Mouse (Mus musculus): ENCODE data around the gene Asl.
A peak's percentile ranks its signal among the peaks of the same experiment; 100 is the strongest.

The Asl gene

GRCm38 (mm10) chr5:130009784-130010183 lies 19.3 kb downstream of the Asl start:
- no peak for ATAC-seq (ENCODE audit: insufficient number of reproducible peaks, low FRiP score, low TSS enrichment)

GRCm38 (mm10) chr5:130008034-130008590 lies 20.9 kb downstream of the Asl start:
- ATAC-seq (ENCODE audit: insufficient number of reproducible peaks, low FRiP score, low TSS enrichment) = no peak

- no peak for ATAC-seq (ENCODE audit: insufficient number of reproducible peaks, low FRiP score, low TSS enrichment)
Measured at GRCm38 (mm10) chr5:130007344-130007743, 21.7 kb downstream of the Asl start.

- ATAC-seq (ENCODE audit: insufficient number of reproducible peaks, low FRiP score, low TSS enrichment) = no peak
Measured at GRCm38 (mm10) chr5:130003229-130003628, 25.8 kb downstream of the Asl start.

- peak; percentile 78; the same call in 1 of the 2 replicates for ATAC-seq (ENCODE audit: insufficient number of reproducible peaks, low FRiP score, low TSS enrichment)
Measured at GRCm38 (mm10) chr5:130002301-130003146, 26.5 kb downstream of the Asl start, which contains the start of gene Gusb. Gusb (minus strand) TSS chr5:130003049.

- no peak for ATAC-seq (ENCODE audit: insufficient number of reproducible peaks, low FRiP score, low TSS enrichment)
Measured at GRCm38 (mm10) chr5:130001356-130001987, 27.6 kb downstream of the Asl start.

- ATAC-seq (ENCODE audit: insufficient number of reproducible peaks, low FRiP score, low TSS enrichment) = no peak
Measured at GRCm38 (mm10) chr5:130000735-130001134, 28.3 kb downstream of the Asl start.

GRCm38 (mm10) chr5:129999097-129999496 lies 29.9 kb downstream of the Asl start:
- no peak for ATAC-seq (ENCODE audit: insufficient number of reproducible peaks, low FRiP score, low TSS enrichment)

- ATAC-seq (ENCODE audit: insufficient number of reproducible peaks, low FRiP score, low TSS enrichment) = no peak
Measured at GRCm38 (mm10) chr5:129997700-129998099, 31.3 kb downstream of the Asl start.

GRCm38 (mm10) chr5:129994989-129995388 lies 34.1 kb downstream of the Asl start:
- ATAC-seq (ENCODE audit: insufficient number of reproducible peaks, low FRiP score, low TSS enrichment) = no peak

GRCm38 (mm10) chr5:129993374-129993773 lies 35.7 kb downstream of the Asl start:
- no peak for ATAC-seq (ENCODE audit: insufficient number of reproducible peaks, low FRiP score, low TSS enrichment)

- no peak for ATAC-seq (ENCODE audit: insufficient number of reproducible peaks, low FRiP score, low TSS enrichment)
Measured at GRCm38 (mm10) chr5:129991898-129992297, 37.1 kb downstream of the Asl start.

GRCm38 (mm10) chr5:129989376-129989775 lies 39.7 kb downstream of the Asl start:
- no peak for ATAC-seq (ENCODE audit: insufficient number of reproducible peaks, low FRiP score, low TSS enrichment)

GRCm38 (mm10) chr5:129980216-129980615 lies 48.8 kb downstream of the Asl start:
- no peak for ATAC-seq (ENCODE audit: insufficient number of reproducible peaks, low FRiP score, low TSS enrichment)

- ATAC-seq (ENCODE audit: insufficient number of reproducible peaks, low FRiP score, low TSS enrichment) = no peak
Measured at GRCm38 (mm10) chr5:129978608-129979007, 50.4 kb downstream of the Asl start.

GRCm38 (mm10) chr5:129977768-129978167 lies 51.3 kb downstream of the Asl start:
- no peak for ATAC-seq (ENCODE audit: insufficient number of reproducible peaks, low FRiP score, low TSS enrichment)

GRCm38 (mm10) chr5:129974866-129975311 lies 54.2 kb downstream of the Asl start:
- no peak for ATAC-seq (ENCODE audit: insufficient number of reproducible peaks, low FRiP score, low TSS enrichment)

GRCm38 (mm10) chr5:129974354-129974753 lies 54.7 kb downstream of the Asl start:
- ATAC-seq (ENCODE audit: insufficient number of reproducible peaks, low FRiP score, low TSS enrichment) = no peak

- no peak for ATAC-seq (ENCODE audit: insufficient number of reproducible peaks, low FRiP score, low TSS enrichment)
Measured at GRCm38 (mm10) chr5:129971491-129971890, 57.6 kb downstream of the Asl start.

GRCm38 (mm10) chr5:129968417-129968816 lies 60.6 kb downstream of the Asl start:
- ATAC-seq (ENCODE audit: insufficient number of reproducible peaks, low FRiP score, low TSS enrichment) = no peak

GRCm38 (mm10) chr5:129966448-129966847 lies 62.6 kb downstream of the Asl start:
- no peak for ATAC-seq (ENCODE audit: insufficient number of reproducible peaks, low FRiP score, low TSS enrichment)

Data from cerebellum, adult (tissue).